Mouse (Mus musculus) gastrocnemius, postnatal 25 days (tissue): ENCODE data around the gene Arhgef5. TPM values are rescaled to one million over a fixed set of nuclear protein-coding genes. Genes with fewer than 3 reads are reported as not detected.
A peak's percentile ranks its signal among the peaks of the same experiment; 100 is the strongest.
"Not testable (repeated sequence)": the region's sequence is repeated elsewhere in the genome, so short reads cannot be mapped to it uniquely, and the experiment has no call there.

Experiments used
- DNase-seq: peaks from one replicate; pipeline ENCODE4 v3.0.0; 2022
- long read RNA-seq, 2 experiments: library from polyadenylated mRNA; stranded (forward); transcript quantifications; one replicate each; pipeline ENCODE4 v2.0.0; 2021
- total RNA-seq, 2 experiments: library from RNA; stranded (reverse); gene quantifications; 1 replicate in 1 of 2; 2 replicates in 1 of 2; pipeline ENCODE4 v1.2.3; 2021

Arhgef5 gene
- total RNA-seq = 1 to 10 TPM; 2.6 to 3.4 TPM
- long read RNA-seq, experiment 1, partial matches to known transcripts = 1 of 1 reads
- long read RNA-seq, experiment 1, other reads (novel, unspliced or antisense) = 0 of 1 reads
- long read RNA-seq, experiment 2, full-length matches to known transcripts = 1 of 1 reads
- long read RNA-seq, experiment 2, partial matches to known transcripts = 0 of 1 reads
- long read RNA-seq, experiment 2, other reads (novel, unspliced or antisense) = 0 of 1 reads

GRCm38 (mm10) chr6:43265363-43266041 lies at the start of gene Arhgef5:
TSS of gene Arhgef5 (plus strand) at chr6:43265582.
- DNase-seq = peak; percentile 38

DNA sequence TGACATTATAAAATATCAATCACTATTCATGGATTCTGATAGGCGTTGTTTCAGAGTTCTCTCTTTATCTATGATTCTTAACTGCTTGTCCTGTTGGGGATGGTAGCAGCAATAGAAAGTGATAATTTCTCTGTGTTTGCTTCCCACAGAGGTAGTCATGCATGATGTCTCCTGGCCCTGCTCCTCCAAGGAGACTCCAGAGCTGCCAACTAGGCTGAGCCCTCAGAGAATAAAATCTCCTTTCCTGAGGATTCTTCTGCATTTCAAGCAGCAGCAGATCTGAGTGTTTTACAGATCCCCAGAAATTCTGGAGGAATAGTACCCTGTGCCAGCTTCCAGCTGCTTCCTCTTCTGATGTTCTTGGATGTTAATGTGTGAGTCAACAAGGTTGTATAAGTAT lies 34.1 kb upstream of the Arhgef5 start, which contains the start of gene Olfr47:
Gene Olfr47, plus strand, starts transcription at position 275 of the 400 bp plus-strand sequence.
- DNase-seq = not testable (repeated sequence)

DNA sequence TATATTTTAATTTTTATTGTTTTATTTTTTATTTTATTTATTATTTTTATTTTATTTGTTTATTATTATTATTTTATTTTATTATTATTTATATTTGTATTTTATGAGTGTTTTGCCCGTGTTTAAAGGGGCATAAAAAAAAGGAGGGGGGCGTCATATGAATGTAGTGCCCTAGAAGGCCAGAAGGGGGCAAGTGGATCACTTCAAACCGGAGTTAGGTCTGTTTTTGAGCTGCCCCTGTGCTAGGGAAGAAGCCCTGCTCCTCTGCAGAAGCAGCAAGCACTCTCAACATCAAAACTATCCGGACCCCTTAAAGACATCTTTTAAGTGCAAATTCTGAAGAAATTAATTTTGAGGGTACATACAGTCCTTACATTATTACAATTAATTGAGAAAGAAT lies 23.3 kb upstream of the Arhgef5 start:
- DNase-seq = no peak

GRCm38 (mm10) chr6:43247396-43247795 lies 18.0 kb upstream of the Arhgef5 start:
- DNase-seq = no peak

GRCm38 (mm10) chr6:43252994-43253393 lies 12.4 kb upstream of the Arhgef5 start:
- DNase-seq = no peak

- no peak for DNase-seq
Measured at GRCm38 (mm10) chr6:43254193-43254926, 11.0 kb upstream of the Arhgef5 start.

- no peak for DNase-seq
Measured at GRCm38 (mm10) chr6:43260756-43261155, 4.6 kb upstream of the Arhgef5 start.

GRCm38 (mm10) chr6:43266356-43266755 lies 974 bp downstream of the Arhgef5 start:
- DNase-seq = no peak

DNA sequence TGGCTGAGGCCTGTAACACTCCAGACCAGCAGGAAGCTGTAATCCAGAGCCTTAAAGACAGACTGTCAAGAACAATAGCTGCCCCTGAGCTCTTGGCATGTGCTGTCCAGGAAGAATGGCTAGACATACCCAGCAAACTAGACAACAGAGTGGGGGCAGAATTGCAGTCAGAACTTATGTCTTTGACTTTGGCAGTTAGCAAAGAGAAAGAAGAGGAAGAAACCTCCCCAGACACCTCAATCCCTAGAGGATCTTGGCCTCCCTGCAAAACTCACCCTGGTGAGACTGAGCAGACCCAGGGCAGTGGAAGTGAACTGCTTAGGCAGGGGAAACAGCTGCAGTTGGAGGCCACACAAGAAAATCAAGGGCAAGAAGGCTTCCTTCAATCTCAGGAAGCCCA lies 7.2 kb downstream of the Arhgef5 start:
- DNase-seq = no peak

DNA sequence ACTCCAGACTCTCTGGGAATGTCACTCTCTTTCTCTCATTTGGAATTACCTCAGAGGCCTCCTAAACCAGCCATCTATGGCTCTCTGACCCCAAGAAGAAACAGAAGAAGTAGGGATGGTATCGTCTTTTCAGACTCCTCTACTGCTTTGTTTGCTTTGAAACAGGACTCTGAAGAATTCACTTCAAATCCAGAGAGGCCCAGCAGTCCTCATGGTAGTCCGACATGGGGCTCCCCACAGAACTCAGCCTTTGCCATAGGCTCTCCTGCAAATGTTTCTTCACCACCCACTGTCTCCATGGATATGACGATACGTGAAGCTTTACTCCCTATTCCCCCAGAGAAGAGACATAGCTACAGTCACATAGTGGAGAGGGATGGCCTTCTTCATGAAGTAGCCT lies 8.7 kb downstream of the Arhgef5 start:
- no peak for DNase-seq

DNA sequence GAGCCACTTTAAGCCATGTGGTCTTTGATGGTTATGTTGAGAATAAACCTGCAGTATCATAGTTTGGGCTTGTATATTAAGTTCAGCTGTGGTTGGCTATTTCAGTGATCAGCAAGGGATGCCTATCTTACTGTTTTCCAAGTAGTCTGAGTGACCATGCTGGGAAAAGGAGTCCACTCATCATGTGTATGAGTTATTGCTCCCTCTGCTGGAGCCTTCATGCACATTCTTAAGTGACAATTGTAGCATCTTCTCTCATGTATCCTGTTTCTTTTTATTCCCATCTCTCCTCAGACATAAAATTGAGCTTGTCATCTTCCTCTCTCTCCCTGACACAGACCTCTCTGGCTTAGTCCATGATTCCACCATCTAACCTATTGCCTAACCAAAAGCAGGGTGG lies 12.9 kb downstream of the Arhgef5 start:
- no peak for DNase-seq

DNA sequence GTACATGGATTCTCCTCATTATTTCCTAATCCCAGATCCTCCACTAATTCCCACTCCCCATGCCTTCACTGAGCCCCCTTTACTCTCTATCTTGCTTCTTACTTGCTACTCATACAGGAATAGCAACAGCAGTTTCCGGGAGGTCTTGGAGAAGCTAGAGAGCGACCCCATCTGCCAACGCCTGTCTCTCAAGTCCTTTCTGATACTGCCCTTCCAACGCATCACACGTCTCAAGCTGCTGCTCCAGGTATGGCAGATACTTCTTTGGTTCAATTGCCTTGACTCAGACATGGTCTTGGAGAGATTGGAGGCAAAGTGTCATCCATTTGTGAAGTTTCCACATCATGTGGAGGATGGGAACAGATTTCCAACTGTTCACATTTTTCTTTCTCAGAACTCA lies 15.1 kb downstream of the Arhgef5 start:
- no peak for DNase-seq

- DNase-seq = no peak
Measured at GRCm38 (mm10) chr6:43292041-43292440, 26.7 kb downstream of the Arhgef5 start.

- DNase-seq = no peak
Measured at GRCm38 (mm10) chr6:43292471-43293076, 27.2 kb downstream of the Arhgef5 start.

GRCm38 (mm10) chr6:43293175-43293574 lies 27.8 kb downstream of the Arhgef5 start:
- no peak for DNase-seq

- DNase-seq = no peak
Measured at GRCm38 (mm10) chr6:43295908-43296307, 30.5 kb downstream of the Arhgef5 start.

DNA sequence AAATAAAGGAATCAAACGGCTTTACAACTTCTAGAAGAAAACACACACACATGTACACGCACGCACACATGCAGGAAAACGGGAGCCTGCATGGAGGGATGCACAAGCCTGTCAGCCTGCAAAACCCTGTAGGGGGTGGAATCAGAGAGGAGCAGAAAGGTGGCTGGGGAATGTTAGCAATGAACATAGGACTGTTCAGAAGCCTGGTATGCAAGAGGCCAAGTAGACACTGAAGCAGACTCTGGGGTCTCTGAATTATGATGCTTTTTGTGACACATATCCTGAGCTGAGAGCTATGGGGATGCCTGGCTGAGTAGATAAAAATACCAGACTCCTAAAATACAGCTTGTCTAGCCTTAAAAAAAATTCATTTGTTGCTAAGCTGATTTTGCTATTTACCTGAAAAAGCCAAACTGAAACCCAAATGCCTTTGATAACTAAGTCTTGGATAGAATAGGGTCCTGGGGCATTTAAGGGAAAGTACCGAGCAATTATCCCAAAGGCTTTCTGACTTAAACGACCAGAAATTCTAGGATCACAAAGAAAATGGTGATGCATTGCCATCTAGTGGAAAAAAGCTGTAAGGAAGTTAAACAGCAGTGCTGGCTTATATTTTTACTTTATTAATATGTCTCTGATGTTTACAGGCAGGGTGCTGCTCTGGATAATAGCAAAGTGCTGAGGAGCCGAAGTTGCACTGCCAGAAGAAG lies 31.6 kb downstream of the Arhgef5 start:
- no peak for DNase-seq

DNA sequence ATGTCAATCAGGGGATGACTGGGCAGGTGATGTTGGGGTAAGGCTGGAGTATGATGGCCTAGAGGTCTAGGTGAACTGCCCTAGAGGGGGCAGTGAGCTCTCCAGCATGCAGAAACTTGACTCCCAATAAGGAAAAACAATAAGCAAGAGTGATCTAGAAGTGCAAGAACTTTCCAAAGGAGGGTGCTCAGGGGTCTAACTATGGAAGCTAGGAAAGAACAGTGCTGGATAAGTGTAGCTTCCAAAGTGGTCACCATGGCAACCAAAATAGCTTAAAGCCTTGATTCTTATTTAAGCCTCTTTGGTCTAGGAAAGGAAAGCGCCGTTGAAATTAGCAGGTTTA lies 32.1 kb downstream of the Arhgef5 start:
- DNase-seq = no peak

DNA sequence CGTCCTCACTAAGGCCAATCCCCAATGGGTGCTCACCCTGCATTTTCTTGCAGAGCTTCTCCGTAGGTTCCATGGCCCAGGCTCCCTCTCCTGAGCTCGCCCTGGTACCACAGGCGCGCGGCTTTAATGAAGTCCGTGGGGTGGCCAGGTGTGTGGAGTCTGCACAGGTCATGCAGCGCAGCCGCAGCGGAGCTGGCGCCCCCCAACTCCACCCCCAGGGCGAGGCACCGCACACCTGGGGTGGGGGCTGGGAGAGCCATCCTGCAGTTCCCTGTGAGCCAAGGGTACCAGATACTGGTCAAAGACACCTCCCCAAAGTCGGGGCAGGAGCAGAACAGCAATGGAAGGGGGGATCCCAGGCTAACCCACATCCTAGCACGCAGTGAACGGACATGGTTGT lies 44.1 kb downstream of the Arhgef5 start, which contains the start of gene Nobox:
Gene Nobox, minus strand, starts transcription at position 101 of the 400 bp plus-strand sequence.
- DNase-seq = no peak

DNA sequence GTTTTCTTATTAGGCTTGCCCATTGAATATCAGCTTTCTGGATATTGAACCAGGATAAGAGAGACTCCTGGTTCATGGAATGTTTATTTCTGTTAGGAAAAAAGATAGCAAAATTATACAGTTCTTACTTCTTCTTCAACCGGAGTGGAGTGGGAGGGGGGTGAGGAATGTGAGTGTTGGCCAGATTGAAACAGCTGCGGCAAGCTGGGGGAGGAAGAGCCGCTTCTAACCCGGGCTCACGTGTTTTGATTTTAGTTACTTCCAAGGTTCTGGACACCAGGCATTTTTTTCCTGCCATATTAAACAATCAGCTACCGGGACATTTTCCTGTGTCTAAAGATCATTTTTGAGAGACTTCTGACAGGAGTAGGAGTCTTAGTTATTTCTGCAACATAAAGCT lies 44.7 kb downstream of the Arhgef5 start:
- no peak for DNase-seq

GRCm38 (mm10) chr6:43312546-43312945 lies 47.2 kb downstream of the Arhgef5 start:
- no peak for DNase-seq
